Mouse (Mus musculus) liver, postnatal 0 days (tissue): ENCODE measurements around the gene Hist1h1a.

Source experiments
- CTCF ChIP-seq: sonication (generic); IDR thresholded peaks from 2 replicates; pipeline ENCODE4 v1.5.1; 2016; ENCODE audit warnings: antibody characterized with exemption, low read depth
- EP300 ChIP-seq: IDR thresholded peaks from 2 replicates; pipeline ENCODE4 v1.6.1; 2016; ENCODE audit warnings: antibody characterized with exemption, low read depth, mild to moderate bottlenecking

DNA sequence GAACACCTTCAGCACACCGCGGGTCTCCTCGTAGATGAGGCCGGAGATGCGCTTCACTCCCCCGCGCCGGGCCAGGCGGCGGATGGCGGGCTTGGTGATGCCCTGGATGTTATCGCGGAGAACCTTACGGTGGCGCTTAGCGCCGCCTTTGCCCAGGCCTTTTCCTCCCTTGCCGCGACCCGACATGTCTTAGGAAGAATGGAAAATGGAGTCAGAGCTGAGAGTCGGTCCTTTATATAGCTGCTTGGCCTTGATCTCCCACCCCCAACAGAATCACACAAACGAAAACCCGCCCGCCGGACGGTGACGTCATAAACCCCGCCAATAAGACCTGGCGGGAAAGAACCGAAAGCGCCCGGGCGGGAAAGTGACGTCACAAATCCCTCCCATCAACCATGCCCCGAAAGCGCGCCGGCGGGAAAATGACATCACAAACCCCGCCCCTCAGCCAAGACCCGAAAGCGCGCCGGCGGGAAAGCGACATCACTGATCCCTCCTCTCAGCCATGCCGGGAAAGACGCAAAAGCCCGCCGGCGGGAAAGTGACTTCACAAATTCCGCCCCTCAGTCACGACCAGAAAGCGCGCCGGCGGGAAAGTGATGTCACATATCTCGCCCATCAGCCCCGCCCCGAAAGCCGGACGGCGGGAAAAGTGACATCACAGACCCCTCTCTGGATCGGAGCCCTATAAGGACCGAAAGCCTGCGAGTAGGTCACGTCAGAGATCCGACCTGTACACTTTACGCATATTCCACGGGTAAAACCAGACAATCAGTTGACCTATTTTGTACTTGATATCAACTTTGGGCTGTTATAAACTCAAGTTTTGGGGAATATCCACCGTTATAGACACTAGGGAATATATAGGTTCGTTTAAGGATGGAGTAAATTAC lies 2.2 kb upstream of the Hist1h1a start, which contains the start of gene Hist1h4a:
- no peak for TF ChIP-seq CTCF
- TF ChIP-seq EP300, result peak; percentile 93
